Mouse (Mus musculus) ES-Bruce4 (cell line): ENCODE data around the gene Krt34. TPM values are rescaled to one million over a fixed set of nuclear protein-coding genes. Genes with fewer than 3 reads are reported as not detected.

Experiments
- H3K27ac ChIP-seq: 2 replicates; pipeline ENCODE4 v1.5.1; 2012; ENCODE audit warnings: low read length, inconsistent platforms; ENCODE audit not compliant: insufficient read depth
- H3K27me3 ChIP-seq: 2 replicates; pipeline ENCODE4 v1.6.1; 2012; ENCODE audit warnings: mild to moderate bottlenecking, low read length, inconsistent platforms; ENCODE audit not compliant: control insufficient read depth, poor library complexity, insufficient read depth, severe bottlenecking
- H3K36me3 ChIP-seq: 2 replicates; pipeline ENCODE4 v1.6.1; 2012; ENCODE audit warnings: inconsistent platforms, mild to moderate bottlenecking, low read length, moderate library complexity; ENCODE audit not compliant: control insufficient read depth, poor library complexity, insufficient read depth, severe bottlenecking
- H3K4me1 ChIP-seq: one replicate; pipeline ENCODE4 v1.8.1; 2011; ENCODE audit warnings: low read length; ENCODE audit not compliant: control insufficient read depth, insufficient read depth
- H3K4me3 ChIP-seq: 2 replicates; pipeline ENCODE4 v1.5.1; 2011; ENCODE audit warnings: low read depth, mild to moderate bottlenecking, low read length
- H3K9ac ChIP-seq: 2 replicates; pipeline ENCODE4 v1.6.1; 2012; ENCODE audit warnings: low read depth, mild to moderate bottlenecking, inconsistent platforms; ENCODE audit not compliant: poor library complexity, severe bottlenecking
- H3K9me3 ChIP-seq: replicated peaks from 2 replicates; pipeline ENCODE4 v1.6.1; 2012; ENCODE audit warnings: mild to moderate bottlenecking, low read length, inconsistent platforms; ENCODE audit not compliant: control insufficient read depth, poor library complexity, insufficient read depth, severe bottlenecking
- CTCF ChIP-seq: IDR thresholded peaks from one replicate; pipeline ENCODE4 v1.8.1; 2011; ENCODE audit warnings: low read depth, low read length
- EP300 ChIP-seq: IDR thresholded peaks from 2 replicates; pipeline ENCODE4 v1.6.1; 2011; ENCODE audit warnings: low read depth, low read length; ENCODE audit not compliant: insufficient read depth
- POLR2A ChIP-seq: IDR thresholded peaks from one replicate; pipeline ENCODE4 v1.8.1; 2011; ENCODE audit warnings: low read length; ENCODE audit not compliant: insufficient read depth
- polyA plus RNA-seq: library from polyadenylated mRNA; stranded (reverse); fragments of >200 nt; gene quantifications from 2 replicates; pipeline ENCODE4 v1.2.4, GENCODE M21; 2011; ENCODE audit warnings: low read depth; ENCODE audit not compliant: missing spikeins, insufficient read depth, insufficient read length

The Krt34 gene
- polyA plus RNA-seq: not detected in 2 replicates

GRCm38 (mm10) chr11:100041454-100041853 lies at the start of gene Krt34:
Gene Krt34, minus strand, starts transcription at chr11:100041554.
- Histone ChIP-seq H3K9me3 (no peaks in the 10 kb centered on the region), H3K36me3 (no peaks in the 10 kb centered on the region), H3K27ac (no peak within 1 kb of the TSS), H3K4me3 (no peak within 1 kb of the TSS), H3K9ac (no peak within 1 kb of the TSS), H3K27me3 (no peaks in the 10 kb centered on the region), H3K4me1 (no peaks in the 10 kb centered on the region)
- TF ChIP-seq EP300: no peak

GRCm38 (mm10) chr11:100088378-100089025 lies 47.1 kb upstream of the Krt34 start:
- H3K36me3 ChIP-seq: no peaks in the 10 kb centered on the region
- no peak overlapping the region for H3K4me3 ChIP-seq
- no peak overlapping the region for H3K9ac ChIP-seq
- H3K27me3 ChIP-seq: no peaks in the 10 kb centered on the region
- no peaks in the 10 kb centered on the region for H3K9me3 ChIP-seq
- no peak for TF ChIP-seq POLR2A
- TF ChIP-seq EP300: no peak
- no peak for TF ChIP-seq CTCF
- no peaks in the 10 kb centered on the region for H3K4me1 ChIP-seq
- H3K27ac ChIP-seq: no peak overlapping the region

- Histone ChIP-seq H3K4me1 (no peaks in the 10 kb centered on the region), H3K27ac (no peak within 1 kb of the TSS), H3K27me3 (no peaks in the 10 kb centered on the region), H3K9me3 (no peaks in the 10 kb centered on the region), H3K9ac (no peak within 1 kb of the TSS), H3K4me3 (no peak within 1 kb of the TSS), H3K36me3 (no peaks in the 10 kb centered on the region)
- TF ChIP-seq POLR2A: no peak
- no peak for TF ChIP-seq CTCF
- TF ChIP-seq EP300: no peak
Observed at GRCm38 (mm10) chr11:100087861-100088260, 46.5 kb upstream of the Krt34 start, which contains the start of gene Krt32. Gene Krt32, minus strand, starts transcription at chr11:100088226.

GRCm38 (mm10) chr11:100073873-100074272 lies 32.5 kb upstream of the Krt34 start:
- TF ChIP-seq EP300 (no peak), CTCF (no peak), POLR2A (no peak)
- H3K27ac ChIP-seq: no peak overlapping the region
- H3K9me3 ChIP-seq: no peaks in the 10 kb centered on the region; the same call in 1 of the 2 replicates
- no peaks in the 10 kb centered on the region for H3K36me3 ChIP-seq
- H3K4me1 ChIP-seq: no peaks in the 10 kb centered on the region
- no peak overlapping the region for H3K4me3 ChIP-seq
- no peaks in the 10 kb centered on the region for H3K27me3 ChIP-seq
- H3K9ac ChIP-seq: no peak overlapping the region

GRCm38 (mm10) chr11:100067293-100068036 lies 26.1 kb upstream of the Krt34 start:
- TF ChIP-seq EP300: no peak
- no peak for TF ChIP-seq POLR2A
- no peak for TF ChIP-seq CTCF
- no peak overlapping the region for H3K27ac ChIP-seq
- no peak overlapping the region for H3K9ac ChIP-seq
- H3K4me3 ChIP-seq: no peak overlapping the region
- no peaks in the 10 kb centered on the region for H3K9me3 ChIP-seq
- no peaks in the 10 kb centered on the region for H3K27me3 ChIP-seq
- no peaks in the 10 kb centered on the region for H3K4me1 ChIP-seq
- no peaks in the 10 kb centered on the region for H3K36me3 ChIP-seq
